ENCODE assay signal across 9 mouse cellular contexts in the genomic region with DNA sequence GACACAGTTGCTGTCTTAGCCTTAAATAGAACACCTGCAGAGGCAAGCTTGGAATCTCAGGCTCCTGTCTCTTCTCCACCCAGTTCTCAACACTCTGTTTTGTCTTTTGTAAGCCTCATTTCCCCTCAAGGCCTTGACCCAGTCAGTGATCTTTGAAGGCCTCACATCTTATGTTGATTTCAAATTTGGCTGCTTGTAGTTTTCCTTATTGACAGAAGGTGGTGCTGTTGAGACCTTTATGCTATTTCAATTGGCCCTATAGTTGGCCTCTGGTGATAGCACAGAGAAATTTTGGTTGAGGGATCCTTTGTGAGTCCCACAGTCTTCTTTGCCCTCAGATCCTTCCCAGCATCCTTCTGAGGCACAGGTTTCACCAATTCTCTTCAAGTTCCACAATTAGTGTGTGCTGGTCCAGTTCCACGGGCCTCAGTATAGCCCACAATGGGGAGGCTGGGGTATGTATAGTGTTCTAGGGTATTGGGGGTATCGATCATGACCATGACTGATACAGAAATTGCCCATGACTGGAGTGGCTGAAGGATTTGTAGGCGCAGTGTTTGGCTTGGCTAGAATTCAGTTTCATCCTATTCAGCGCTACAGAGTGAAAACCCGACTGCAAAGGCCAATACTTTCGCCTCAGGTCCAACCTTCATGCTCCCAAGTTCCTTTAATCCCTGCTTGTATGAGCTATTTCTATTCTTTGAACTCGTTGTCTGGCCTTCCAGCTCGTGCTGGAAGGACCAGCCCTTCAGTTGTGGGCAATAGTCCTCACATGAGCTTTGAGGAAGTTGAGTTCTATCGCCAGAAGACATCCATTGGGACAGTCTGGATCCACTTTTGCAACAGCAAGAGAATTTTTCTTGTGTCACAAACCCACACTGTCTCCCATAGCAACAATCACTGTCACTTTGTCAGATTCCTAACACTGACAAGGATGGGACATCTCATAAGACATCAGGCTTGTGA.
DNase-seq lines count a peak whose midpoint lies in the region; ATAC-seq and TF ChIP-seq lines count a peak whose summit lies in the region.
"Had no signal": no experiment of that assay in that cellular context is flagged by ENCODE, and none has a peak within 500 bp of the region (broad histone marks: within the 10 kb centered on the region; RNA-seq: fewer than 3 reads in every experiment).

No protein-coding gene starts in this region.

- intact Hi-C loops in heart, postnatal 25 days (cut with DNase I), result loop anchor here (10.0 kb wide), 2 partner anchors 189 to 1189 kb away; no protein-coding TSS in a partner anchor

- no peak overlapping the region for H3K27ac ChIP-seq in heart, postnatal 0 days (ENCODE audit: low read depth)
- H3K27ac ChIP-seq in stomach, postnatal 0 days (replicated peaks), result no peak overlapping the region
- H3K27ac ChIP-seq: neural tube, embryonic 12.5 days had no signal

- no peak overlapping the region for H3K9ac ChIP-seq in heart, postnatal 0 days (replicated peaks; ENCODE audit: low read depth, low read length)
- H3K9ac ChIP-seq in stomach, postnatal 0 days (ENCODE audit: low read length), result no peak overlapping the region
- H3K9ac ChIP-seq: neural tube, embryonic 12.5 days had no signal

- TF ChIP-seq CTCF in heart, postnatal 0 days (IDR thresholded peaks at IDR 0.05; ENCODE audit: low read depth), result peak; percentile 62
- peak; percentile 80 for TF ChIP-seq CTCF in stomach, postnatal 0 days (IDR thresholded peaks at IDR 0.05; ENCODE audit: low read depth)

- no peaks in the 10 kb centered on the region for H3K9me3 ChIP-seq in heart, postnatal 0 days (replicated peaks; ENCODE audit: control insufficient read depth, low read length)
- no peaks in the 10 kb centered on the region for H3K9me3 ChIP-seq in stomach, postnatal 0 days (ENCODE audit: control insufficient read depth, low read length)
- H3K9me3 ChIP-seq: neural tube, embryonic 12.5 days had no signal

- WGBS in heart, postnatal 0 days, result 76% methylated on average over 9 of the region's 9 CpGs
- 78% methylated on average over 9 of the region's 9 CpGs for WGBS in stomach, postnatal 0 days

- ATAC-seq in heart, postnatal 0 days (ENCODE audit: insufficient read depth, low read depth), result no peak
- ATAC-seq in stomach, postnatal 0 days (ENCODE audit: low FRiP score, low TSS enrichment), result no peak

- TF ChIP-seq EP300 in heart, postnatal 0 days (IDR thresholded peaks at IDR 0.05; ENCODE audit: low read depth), result no peak
- TF ChIP-seq EP300 in stomach, postnatal 0 days (optimal IDR thresholded peaks at IDR 0.05), result no peak

- no peaks in the 10 kb centered on the region for H3K4me1 ChIP-seq in heart, postnatal 0 days (ENCODE audit: control insufficient read depth, insufficient read depth)
- no peaks in the 10 kb centered on the region for H3K4me1 ChIP-seq in stomach, postnatal 0 days (replicated peaks; ENCODE audit: control insufficient read depth, insufficient read depth)
- H3K4me1 ChIP-seq: neural tube, embryonic 12.5 days had no signal

- no peaks in the 10 kb centered on the region for H3K27me3 ChIP-seq in heart, postnatal 0 days (ENCODE audit: control insufficient read depth, insufficient read depth, low read length)
- H3K27me3 ChIP-seq in stomach, postnatal 0 days (ENCODE audit: control insufficient read depth, insufficient read depth, low read length), result no peaks in the 10 kb centered on the region
- H3K27me3 ChIP-seq: neural tube, embryonic 12.5 days had no signal

- H3K4me3 ChIP-seq in heart, postnatal 0 days (ENCODE audit: low read depth, low read length), result no peak overlapping the region
- H3K4me3 ChIP-seq in stomach, postnatal 0 days (ENCODE audit: low read depth, low read length), result no peak overlapping the region
- H3K4me3 ChIP-seq: neural tube, embryonic 12.5 days had no signal

- H3K4me2 ChIP-seq in heart, postnatal 0 days (ENCODE audit: low read depth, low read length), result no peak overlapping the region
- H3K4me2 ChIP-seq in stomach, postnatal 0 days (replicated peaks; ENCODE audit: low read depth), result no peak overlapping the region
- H3K4me2 ChIP-seq: neural tube, embryonic 12.5 days had no signal

- no peaks in the 10 kb centered on the region for H3K36me3 ChIP-seq in heart, postnatal 0 days (replicated peaks; ENCODE audit: control insufficient read depth, insufficient read depth, low read length)
- H3K36me3 ChIP-seq in stomach, postnatal 0 days (ENCODE audit: control insufficient read depth, insufficient read depth, low read length), result no peaks in the 10 kb centered on the region
- H3K36me3 ChIP-seq: neural tube, embryonic 12.5 days had no signal

- peak; percentile 24 for DNase-seq in heart, postnatal 0 days (ENCODE audit: low spot score)
- DNase-seq in heart, postnatal 25 days (ENCODE audit: low spot score), result no peak
- DNase-seq in thymus, postnatal 14 days, result peak; percentile 5
- no peak for DNase-seq in thymus, adult 18-20 months
- DNase-seq in embryo, embryonic 11.5 days (ENCODE audit: low read depth, low spot score), result peak; percentile 32
- DNase-seq in stomach, postnatal 0 days (ENCODE audit: low spot score), result no peak
- no peak for DNase-seq in urinary bladder, postnatal 10 days (ENCODE audit: low spot score)
- DNase-seq in layer of hippocampus, adult 9-11 months, result no peak

Comparison
In these comparisons a context has a peak if more than half of its experiments do, and no peak if none do; other contexts are left out.
1. DNase-seq: peak in heart, postnatal 0 days (single experiment), thymus, postnatal 14 days (single experiment) and embryo, embryonic 11.5 days (single experiment); none in heart, postnatal 25 days (single experiment), thymus, adult 18-20 months (0 of 2), stomach, postnatal 0 days (single experiment), urinary bladder, postnatal 10 days (single experiment) and layer of hippocampus, adult 9-11 months (single experiment).